Mouse (Mus musculus): ENCODE data around the gene Cth.

- no peak for TF ChIP-seq CTCF (conservative IDR thresholded peaks at IDR 0.05; ENCODE audit: insufficient read depth, insufficient read length, low read depth, low read length)
- TF ChIP-seq POLR2A (IDR thresholded peaks at IDR 0.05; ENCODE audit: low read depth, low read length): no peak
Measured at GRCm38 (mm10) chr3:157910262-157910661, 14.6 kb downstream of the Cth start.
